Mouse (Mus musculus) E14TG2a.4 (cell line): ENCODE results near the gene Dnase1l3.
A peak's percentile ranks its signal among the peaks of the same experiment; 100 is the strongest.

ENCODE experiments used
- H3K27me3 ChIP-seq: 2 replicates; pipeline ENCODE4 v1.6.1; 2014; ENCODE audit warnings: low read length, control low read depth; ENCODE audit not compliant: insufficient read depth
- H3K36me3 ChIP-seq: 2 replicates; pipeline ENCODE4 v1.6.1; 2014; ENCODE audit warnings: low read length, control low read depth; ENCODE audit not compliant: insufficient read depth
- H3K4me1 ChIP-seq: replicated peaks from 2 replicates; pipeline ENCODE4 v1.6.1; 2014; ENCODE audit warnings: low read depth, low read length, control low read depth
- H3K4me3 ChIP-seq: replicated peaks from 2 replicates; pipeline ENCODE4 v1.5.1; 2014; ENCODE audit warnings: mild to moderate bottlenecking, low read length
- H3K9me3 ChIP-seq: 2 replicates; pipeline ENCODE4 v1.6.1; 2014; ENCODE audit warnings: low read length, control low read depth
- CTCF ChIP-seq: conservative IDR thresholded peaks from 2 replicates; pipeline ENCODE4 v1.5.1; 2014; ENCODE audit warnings: low read length
- NANOG ChIP-seq: IDR thresholded peaks from 2 replicates; pipeline ENCODE4 v1.6.1; 2014; ENCODE audit warnings: borderline replicate concordance, low read length, mixed read lengths
- POU5F1 ChIP-seq: IDR thresholded peaks from 2 replicates; pipeline ENCODE4 v1.6.1; 2014; ENCODE audit warnings: low read length, borderline replicate concordance

Dnase1l3 gene

GRCm38 (mm10) chr14:7943801-7944135 lies 50.6 kb downstream of the Dnase1l3 start:
- peaks cover 81% of the 10 kb centered on the region for H3K36me3 ChIP-seq
- TF ChIP-seq POU5F1 (no peak), CTCF (no peak), NANOG (no peak)
- H3K27me3 ChIP-seq: no peaks in the 10 kb centered on the region
- H3K4me3 ChIP-seq: 0 out of 2 replicates have a peak overlapping the region, but pooled peaks have one; percentile 4
- H3K9me3 ChIP-seq: no peaks in the 10 kb centered on the region
- H3K4me1 ChIP-seq: peaks cover 72% of the 10 kb centered on the region

GRCm38 (mm10) chr14:7943101-7943800 lies 51.1 kb downstream of the Dnase1l3 start:
- Histone ChIP-seq H3K4me3 (0 out of 2 replicates have a peak overlapping the region, but pooled peaks have one; percentile 4), H3K4me1 (peaks cover 70% of the 10 kb centered on the region)
- no peak for TF ChIP-seq CTCF
- TF ChIP-seq NANOG: no peak
- no peak for TF ChIP-seq POU5F1

GRCm38 (mm10) chr14:7941413-7941812 lies 53.0 kb downstream of the Dnase1l3 start:
- TF ChIP-seq NANOG (no peak), CTCF (no peak), POU5F1 (no peak)
- Histone ChIP-seq H3K4me3 (no peak overlapping the region), H3K27me3 (no peaks in the 10 kb centered on the region), H3K9me3 (no peaks in the 10 kb centered on the region), H3K36me3 (peaks cover 67% of the 10 kb centered on the region), H3K4me1 (peaks cover 83% of the 10 kb centered on the region)

More at GRCm38 (mm10) chr14:7943101-7943800, 51.1 kb downstream of the Dnase1l3 start:
- no peaks in the 10 kb centered on the region for H3K27me3 ChIP-seq
- peaks cover 79% of the 10 kb centered on the region for H3K36me3 ChIP-seq
- no peaks in the 10 kb centered on the region for H3K9me3 ChIP-seq

- Histone ChIP-seq H3K36me3 (peaks cover 77% of the 10 kb centered on the region), H3K4me3 (no peak overlapping the region), H3K4me1 (peaks cover 71% of the 10 kb centered on the region), H3K27me3 (no peaks in the 10 kb centered on the region), H3K9me3 (no peaks in the 10 kb centered on the region)
- no peak for TF ChIP-seq POU5F1
These were observed 55.3 kb downstream of the Dnase1l3 start for GRCm38 (mm10) chr14:7938809-7939784.

- TF ChIP-seq POU5F1 (no peak), NANOG (no peak), CTCF (0 out of 2 replicates have a peak, but pooled peaks have one; percentile 24)
- peaks cover 70% of the 10 kb centered on the region for H3K4me1 ChIP-seq
- H3K9me3 ChIP-seq: no peaks in the 10 kb centered on the region
- H3K27me3 ChIP-seq: no peaks in the 10 kb centered on the region
- H3K36me3 ChIP-seq: peaks cover 77% of the 10 kb centered on the region
- peak overlapping the region; percentile 13 for H3K4me3 ChIP-seq
These were observed 57.2 kb downstream of the Dnase1l3 start for GRCm38 (mm10) chr14:7937052-7937630.

GRCm38 (mm10) chr14:7934166-7934565 lies 60.2 kb downstream of the Dnase1l3 start:
- peaks cover 51% of the 10 kb centered on the region for H3K4me1 ChIP-seq
- H3K27me3 ChIP-seq: no peaks in the 10 kb centered on the region
- H3K4me3 ChIP-seq: no peak overlapping the region
- no peaks in the 10 kb centered on the region for H3K9me3 ChIP-seq
- TF ChIP-seq CTCF: no peak
- H3K36me3 ChIP-seq: peaks cover 84% of the 10 kb centered on the region

GRCm38 (mm10) chr14:7932151-7932550 lies 62.2 kb downstream of the Dnase1l3 start:
- Histone ChIP-seq H3K36me3 (peaks cover 90% of the 10 kb centered on the region), H3K27me3 (no peaks in the 10 kb centered on the region), H3K4me1 (peaks cover 39% of the 10 kb centered on the region), H3K9me3 (no peaks in the 10 kb centered on the region), H3K4me3 (no peak overlapping the region)
- TF ChIP-seq POU5F1 (no peak), CTCF (no peak), NANOG (no peak)

- H3K36me3 ChIP-seq: peaks cover 93% of the 10 kb centered on the region
- no peaks in the 10 kb centered on the region for H3K9me3 ChIP-seq
- no peaks in the 10 kb centered on the region for H3K27me3 ChIP-seq
- no peak overlapping the region for H3K4me3 ChIP-seq
- H3K4me1 ChIP-seq: peaks cover 22% of the 10 kb centered on the region
- TF ChIP-seq CTCF (no peak), NANOG (no peak), POU5F1 (no peak)
These were observed 65.3 kb downstream of the Dnase1l3 start for GRCm38 (mm10) chr14:7929029-7929428.

GRCm38 (mm10) chr14:7928362-7928761 lies 66.0 kb downstream of the Dnase1l3 start:
- no peaks in the 10 kb centered on the region for H3K9me3 ChIP-seq
- H3K36me3 ChIP-seq: peaks cover 93% of the 10 kb centered on the region
- H3K4me3 ChIP-seq: no peak overlapping the region
- H3K4me1 ChIP-seq: peaks cover 15% of the 10 kb centered on the region
- no peaks in the 10 kb centered on the region for H3K27me3 ChIP-seq
- no peak for TF ChIP-seq CTCF
- no peak for TF ChIP-seq POU5F1
- TF ChIP-seq NANOG: no peak
